Mouse (Mus musculus) heart, embryonic 16.5 days (tissue): ENCODE measurements around the gene Znhit6. TPM values are rescaled to one million over a fixed set of nuclear protein-coding genes. Genes with fewer than 3 reads are reported as not detected.

ENCODE experiments used
- ATAC-seq: fragments of 200-750 bp; cut with Nextera tagmentation; replicated peaks from 2 replicates; pipeline ENCODE4 v1.8.0; 2017; ENCODE audit warnings: moderate number of reproducible peaks; ENCODE audit not compliant: insufficient read depth, low FRiP score; ENCODE audit errors: extremely low read depth
- H3K27ac ChIP-seq: fragments of 300-500 bp; sonication (generic); 2 replicates; pipeline ENCODE4 v1.5.1; 2014; ENCODE audit warnings: mild to moderate bottlenecking, low read length, control low read depth, moderate library complexity
- H3K27me3 ChIP-seq: fragments of 300-500 bp; sonication (generic); 2 replicates; pipeline ENCODE4 v1.6.1; 2014; ENCODE audit warnings: low read length, mixed read lengths; ENCODE audit not compliant: control insufficient read depth, insufficient read depth
- H3K36me3 ChIP-seq: fragments of 300-500 bp; sonication (generic); 2 replicates; pipeline ENCODE4 v1.6.1; 2014; ENCODE audit not compliant: control insufficient read depth, insufficient read depth
- H3K4me1 ChIP-seq: fragments of 300-500 bp; sonication (generic); 2 replicates; pipeline ENCODE4 v1.6.1; 2014; ENCODE audit warnings: low read length, mixed read lengths; ENCODE audit not compliant: control insufficient read depth, insufficient read depth
- H3K4me2 ChIP-seq: fragments of 300-500 bp; sonication (generic); 2 replicates; pipeline ENCODE4 v1.6.1; 2014; ENCODE audit warnings: low read depth, mild to moderate bottlenecking, control low read depth, low read length
- H3K4me3 ChIP-seq: fragments of 300-500 bp; sonication (generic); 2 replicates; pipeline ENCODE4 v1.5.1; 2014; ENCODE audit warnings: mild to moderate bottlenecking, control low read depth, low read length
- H3K9ac ChIP-seq: fragments of 300-500 bp; sonication (generic); 2 replicates; pipeline ENCODE4 v1.6.1; 2014; ENCODE audit warnings: low read length, control low read depth
- H3K9me3 ChIP-seq: fragments of 300-500 bp; sonication (generic); replicated peaks from 2 replicates; pipeline ENCODE4 v1.6.1; 2016; ENCODE audit warnings: low read length; ENCODE audit not compliant: control insufficient read depth
- WGBS: fragments of 180-500 bp; shearing (Covaris S2); extraction: QIAGEN DNeasy Blood & Tissue Kit; methylation state at CpG from one replicate; pipeline ENCODE4 v1.1.7; 2014; 5-methylcytosine and 5-hydroxymethylcytosine counted together
- polyA plus RNA-seq: library from polyadenylated mRNA; unstranded; fragments of >200 nt; fragmentation: Nextera tagmentation; extraction: Ambion mirVana; gene quantifications from 2 replicates; pipeline ENCODE4 v1.2.1, GENCODE M21; 2015

Gene Znhit6
- polyA plus RNA-seq, 1 experiment from 2014 or later = 25.4 TPM

GRCm38 (mm10) chr3:145632888-145633287 lies 56.9 kb downstream of the Znhit6 start:
- H3K4me1 ChIP-seq = peaks cover 3% of the 10 kb centered on the region; the same call in 1 of the 2 replicates
- no peak overlapping the region for H3K9ac ChIP-seq
- no peaks in the 10 kb centered on the region for H3K36me3 ChIP-seq
- H3K4me2 ChIP-seq = no peak overlapping the region
- no peaks in the 10 kb centered on the region for H3K27me3 ChIP-seq
- no peak overlapping the region for H3K27ac ChIP-seq
- H3K9me3 ChIP-seq = no peaks in the 10 kb centered on the region
- no peak for ATAC-seq
- 22% methylated on average over 6 of the region's 6 CpGs for WGBS
- no peak overlapping the region for H3K4me3 ChIP-seq

- Histone ChIP-seq H3K36me3 (no peaks in the 10 kb centered on the region), H3K9me3 (no peaks in the 10 kb centered on the region), H3K4me3 (no peak overlapping the region), H3K4me2 (no peak overlapping the region), H3K9ac (no peak overlapping the region), H3K4me1 (0 out of 2 replicates have a peak, but pooled peaks cover 3% of the 10 kb centered on the region), H3K27ac (no peak overlapping the region), H3K27me3 (no peaks in the 10 kb centered on the region)
- ATAC-seq = no peak
- 85% methylated on average over 14 of the region's 14 CpGs for WGBS
Measured at GRCm38 (mm10) chr3:145634002-145634710, 58.2 kb downstream of the Znhit6 start.

DNA sequence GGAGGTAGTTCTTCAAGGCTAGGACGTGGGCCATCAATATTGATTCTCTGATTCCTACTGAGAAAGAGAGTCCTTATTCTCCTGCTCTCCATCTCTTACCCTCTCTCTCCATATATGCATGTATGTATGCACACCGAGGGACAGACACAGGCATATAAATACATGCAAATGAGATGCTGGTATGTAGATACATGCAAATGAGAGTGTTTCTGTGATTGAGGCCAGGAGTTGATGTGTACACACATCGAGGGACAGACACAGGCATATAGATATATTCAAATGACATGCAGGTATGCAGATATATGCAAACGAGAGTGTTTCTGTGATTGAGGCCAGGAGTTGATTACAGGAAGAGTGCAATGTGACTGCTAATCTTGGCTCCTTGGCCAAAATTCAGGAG lies 64.2 kb downstream of the Znhit6 start:
- Histone ChIP-seq H3K4me1 (0 out of 2 replicates have a peak, but pooled peaks cover 4% of the 10 kb centered on the region), H3K4me3 (no peak overlapping the region), H3K27me3 (no peaks in the 10 kb centered on the region), H3K4me2 (no peak overlapping the region), H3K36me3 (no peaks in the 10 kb centered on the region), H3K9me3 (no peaks in the 10 kb centered on the region), H3K27ac (no peak overlapping the region), H3K9ac (no peak overlapping the region)
- 76% methylated on average over 4 of the region's 4 CpGs for WGBS
- no peak for ATAC-seq

- H3K9me3 ChIP-seq = no peaks in the 10 kb centered on the region
- no peak overlapping the region for H3K9ac ChIP-seq
- H3K4me1 ChIP-seq = 0 out of 2 replicates have a peak, but pooled peaks cover 4% of the 10 kb centered on the region
- H3K27ac ChIP-seq = no peak overlapping the region
- no peak overlapping the region for H3K4me2 ChIP-seq
- 66% methylated on average over 4 of the region's 4 CpGs for WGBS
- no peak overlapping the region for H3K4me3 ChIP-seq
- no peaks in the 10 kb centered on the region for H3K27me3 ChIP-seq
- ATAC-seq = no peak
- H3K36me3 ChIP-seq = no peaks in the 10 kb centered on the region
Measured at GRCm38 (mm10) chr3:145640583-145640982, 64.6 kb downstream of the Znhit6 start.

GRCm38 (mm10) chr3:145641036-145641685 lies 65.2 kb downstream of the Znhit6 start:
- WGBS = 75% methylated on average over 5 of the region's 5 CpGs
- Histone ChIP-seq H3K36me3 (no peaks in the 10 kb centered on the region), H3K4me3 (no peak overlapping the region), H3K9me3 (no peaks in the 10 kb centered on the region), H3K27me3 (no peaks in the 10 kb centered on the region), H3K4me1 (peaks cover 4% of the 10 kb centered on the region; the same call in 1 of the 2 replicates), H3K27ac (no peak overlapping the region), H3K4me2 (no peak overlapping the region), H3K9ac (no peak overlapping the region)
- ATAC-seq = no peak

DNA sequence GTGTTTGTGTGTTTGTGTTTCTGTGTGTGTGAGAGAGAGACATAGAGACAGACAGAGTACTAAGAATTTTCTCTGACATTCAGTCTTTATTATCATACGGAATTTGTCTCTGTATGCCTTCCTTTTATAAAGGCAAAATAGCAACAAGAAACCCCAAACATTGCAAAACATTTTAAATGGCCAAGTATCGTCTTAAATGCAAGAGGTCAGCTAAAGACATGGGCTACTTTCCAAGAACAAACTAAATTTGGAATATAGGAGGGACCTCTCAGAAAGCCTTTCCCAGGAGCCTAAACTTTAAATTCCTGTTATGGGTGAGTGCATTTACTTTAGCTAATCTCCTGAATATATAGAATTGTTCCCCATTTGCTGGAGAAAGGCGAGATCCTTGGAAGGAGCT lies 65.9 kb downstream of the Znhit6 start:
- H3K27ac ChIP-seq = no peak overlapping the region
- H3K4me3 ChIP-seq = no peak overlapping the region
- 57% methylated on average over 3 of the region's 3 CpGs for WGBS
- peaks cover 5% of the 10 kb centered on the region; the same call in 1 of the 2 replicates for H3K4me1 ChIP-seq
- no peaks in the 10 kb centered on the region for H3K27me3 ChIP-seq
- no peaks in the 10 kb centered on the region for H3K9me3 ChIP-seq
- peaks cover 3% of the 10 kb centered on the region; the same call in 1 of the 2 replicates for H3K36me3 ChIP-seq
- ATAC-seq = no peak
- no peak overlapping the region for H3K4me2 ChIP-seq
- no peak overlapping the region for H3K9ac ChIP-seq

- Histone ChIP-seq H3K27me3 (no peaks in the 10 kb centered on the region), H3K4me3 (no peak overlapping the region), H3K9ac (no peak overlapping the region), H3K4me2 (no peak overlapping the region), H3K36me3 (peaks cover 12% of the 10 kb centered on the region; the same call in 1 of the 2 replicates), H3K4me1 (peaks cover 12% of the 10 kb centered on the region), H3K9me3 (no peaks in the 10 kb centered on the region), H3K27ac (no peak overlapping the region)
- 58% methylated on average over 11 of the region's 11 CpGs for WGBS
- no peak for ATAC-seq
Measured at GRCm38 (mm10) chr3:145642861-145643260, 66.9 kb downstream of the Znhit6 start.

- no peak overlapping the region for H3K4me2 ChIP-seq
- no peaks in the 10 kb centered on the region for H3K9me3 ChIP-seq
- no peak overlapping the region for H3K9ac ChIP-seq
- 67% methylated on average over 6 of the region's 6 CpGs for WGBS
- peaks cover 23% of the 10 kb centered on the region for H3K4me1 ChIP-seq
- peaks cover 14% of the 10 kb centered on the region; the same call in 1 of the 2 replicates for H3K36me3 ChIP-seq
- no peak for ATAC-seq
- H3K27me3 ChIP-seq = no peaks in the 10 kb centered on the region
- H3K27ac ChIP-seq = no peak overlapping the region
- no peak overlapping the region for H3K4me3 ChIP-seq
Measured at GRCm38 (mm10) chr3:145645463-145645862, 69.5 kb downstream of the Znhit6 start.

GRCm38 (mm10) chr3:145646009-145646408 lies 70.0 kb downstream of the Znhit6 start:
- Histone ChIP-seq H3K27ac (no peak overlapping the region), H3K4me1 (peaks cover 28% of the 10 kb centered on the region)

More at GRCm38 (mm10) chr3:145646009-145646408, 70.0 kb downstream of the Znhit6 start:
- Histone ChIP-seq H3K4me2 (no peak overlapping the region), H3K9ac (no peak overlapping the region), H3K27me3 (no peaks in the 10 kb centered on the region), H3K9me3 (no peaks in the 10 kb centered on the region), H3K4me3 (no peak overlapping the region), H3K36me3 (peaks cover 14% of the 10 kb centered on the region; the same call in 1 of the 2 replicates)
- 37% methylated on average over 3 of the region's 3 CpGs for WGBS
- ATAC-seq = no peak
